Mouse (Mus musculus) lung, adult 18-20 months (tissue): Measurements from ENCODE around the gene Cbx7.
"Not testable (repeated sequence)": the region's sequence is repeated elsewhere in the genome, so short reads cannot be mapped to it uniquely, and the experiment has no call there.

Source experiments
- DNase-seq, 2 experiments: peaks; one replicate each; pipeline ENCODE4 v3.0.0; 2022; ENCODE audit warnings: mixed read lengths in 2 of 2

Gene Cbx7

DNA sequence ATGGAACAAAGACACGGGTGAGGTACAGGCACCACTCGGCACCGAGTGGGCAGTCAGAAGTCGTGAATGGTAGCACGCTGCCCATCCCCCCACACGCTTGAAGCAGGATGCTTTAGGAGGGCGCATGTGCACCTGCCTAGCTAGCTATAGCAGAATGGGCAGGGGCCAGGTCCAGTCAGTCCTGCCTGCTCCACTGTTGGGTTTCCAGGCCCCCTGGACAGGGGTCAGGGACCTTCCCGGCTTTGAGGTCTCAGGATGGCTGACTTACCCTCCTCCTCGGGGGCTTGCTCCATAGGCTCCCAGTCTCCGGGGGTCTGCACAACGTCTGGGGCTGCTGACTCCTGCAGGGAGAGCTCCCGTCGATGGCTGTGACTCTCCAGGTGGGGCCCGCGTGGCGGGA lies 52.4 kb downstream of the Cbx7 start:
- no peak for DNase-seq

DNA sequence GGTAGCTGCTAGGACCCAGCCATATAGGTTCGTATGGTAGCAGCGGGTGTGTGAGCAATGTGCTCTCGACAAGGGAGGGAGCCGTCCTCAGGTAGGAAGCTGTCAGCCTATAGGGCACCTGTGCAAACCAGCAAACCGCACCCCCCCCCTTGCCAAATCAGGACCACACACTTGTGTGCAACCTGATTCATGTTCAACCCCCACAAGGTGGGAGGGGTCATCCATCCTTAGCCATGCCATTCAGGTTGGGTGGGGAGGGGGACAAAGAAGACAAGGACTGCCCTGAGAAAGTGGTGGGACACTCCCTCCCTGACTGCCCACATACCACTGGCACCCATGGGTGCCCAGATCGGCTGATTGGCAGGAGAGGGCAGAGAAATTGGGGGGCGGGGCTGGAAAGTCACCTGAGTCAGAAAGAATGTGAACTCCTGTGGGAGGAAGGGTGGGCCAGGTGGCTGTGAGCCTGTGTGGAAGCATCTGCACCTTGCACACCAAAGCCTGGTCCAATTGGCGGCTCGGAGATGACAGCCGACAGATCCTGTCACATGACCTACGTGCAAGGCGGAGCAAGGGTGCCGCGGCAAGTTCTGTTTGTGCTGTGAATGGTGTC lies 53.7 kb downstream of the Cbx7 start:
- no peak for DNase-seq

DNA sequence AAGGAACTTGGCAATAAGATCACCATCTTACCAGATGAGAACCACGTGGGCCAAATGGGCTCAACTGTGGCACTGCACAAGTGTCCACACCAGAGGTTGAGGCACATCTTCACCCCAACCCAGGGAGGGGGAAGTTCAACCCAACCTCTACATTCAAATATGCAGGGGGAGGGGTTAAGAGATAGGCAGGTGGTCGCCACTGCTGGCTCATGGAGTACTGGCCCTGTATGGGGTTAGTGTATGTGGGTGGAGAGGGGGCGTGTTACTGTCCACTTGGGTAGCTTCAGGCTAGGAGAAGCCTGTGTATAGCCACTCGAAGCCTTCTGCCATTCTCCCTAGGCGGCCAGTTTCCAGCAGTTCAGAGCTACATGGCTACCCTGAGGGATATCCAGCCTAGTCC lies 54.8 kb downstream of the Cbx7 start:
- DNase-seq = no peak

DNA sequence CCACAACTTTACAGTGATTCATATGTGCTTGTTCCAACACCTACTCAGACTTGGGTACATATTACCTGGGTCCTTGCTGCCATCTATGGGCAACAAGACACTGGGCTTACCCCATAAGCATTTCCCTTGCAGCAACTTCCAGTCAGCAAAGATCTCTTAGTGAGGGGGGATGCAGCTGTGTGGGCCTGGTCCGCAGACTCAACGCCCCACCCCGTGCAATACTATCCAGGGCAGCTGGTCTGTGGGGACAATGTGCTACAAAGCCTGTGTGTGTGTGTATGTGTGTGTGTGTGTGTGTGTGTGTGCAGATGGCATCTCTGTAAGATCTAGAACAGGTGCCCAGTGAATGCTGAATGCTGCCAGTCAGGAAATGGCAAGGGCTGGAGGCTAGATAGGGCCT lies 56.6 kb downstream of the Cbx7 start:
- DNase-seq = no peak

- no peak for DNase-seq
Observed at GRCm38 (mm10) chr15:79913761-79914346, 57.1 kb downstream of the Cbx7 start.

DNA sequence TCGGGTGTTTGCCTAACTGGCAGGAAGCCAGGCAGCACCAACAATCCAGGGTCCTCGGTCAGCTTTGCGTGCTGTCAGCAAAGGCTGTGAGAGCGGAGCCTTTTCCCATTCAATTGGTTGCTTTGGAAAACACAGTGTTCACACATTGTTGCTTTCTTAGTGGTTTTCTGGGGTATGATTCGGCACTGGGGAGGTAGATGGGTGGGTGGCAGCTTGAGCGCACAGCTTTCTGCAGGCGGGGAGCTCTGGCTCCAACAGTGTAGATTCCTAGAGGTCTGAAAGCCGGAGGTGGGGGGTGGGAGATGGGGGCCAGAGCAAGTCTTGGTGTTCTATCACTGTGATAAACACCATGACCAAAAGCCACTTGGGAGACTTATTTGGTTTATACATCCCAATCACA lies 59.6 kb downstream of the Cbx7 start:
- DNase-seq = no peak

DNA sequence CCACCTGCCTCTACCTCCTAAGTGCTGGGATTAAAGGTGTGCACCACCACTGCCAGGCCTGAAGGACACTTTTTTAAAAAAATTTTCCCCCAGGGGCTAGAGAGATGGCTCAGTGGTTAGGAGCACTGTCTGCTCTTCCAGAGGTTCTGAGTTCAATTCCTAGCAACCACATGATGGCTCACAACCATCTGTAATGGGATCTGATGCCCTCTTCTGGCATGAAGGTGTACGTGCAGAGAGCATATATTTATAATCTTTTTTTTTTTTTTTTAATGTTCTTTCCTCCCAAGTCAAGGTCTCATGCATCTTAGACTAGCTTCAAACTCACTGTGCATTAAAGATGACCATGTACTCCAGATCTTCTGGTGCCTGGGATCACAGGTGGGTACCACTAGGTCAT lies 60.1 kb downstream of the Cbx7 start:
- not testable (repeated sequence) for DNase-seq

DNA sequence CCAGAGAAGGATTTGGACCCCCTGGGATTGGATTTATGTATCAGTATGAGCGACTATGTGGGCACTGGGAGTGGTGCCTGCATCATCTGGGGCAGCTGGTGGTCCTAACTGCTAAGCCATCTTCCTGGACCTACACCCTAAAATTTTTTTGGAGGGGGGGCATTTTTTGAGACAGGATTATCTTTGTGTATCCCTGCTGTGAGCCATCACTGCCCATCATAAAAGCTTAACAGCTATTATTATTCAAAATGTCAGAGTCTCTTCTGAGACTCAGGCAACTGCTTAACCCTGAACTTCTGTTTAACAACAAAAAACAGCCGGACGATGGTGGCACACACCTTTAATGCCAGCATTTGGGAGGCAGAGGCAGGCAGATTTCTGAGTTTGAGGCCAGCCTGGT lies 61.9 kb downstream of the Cbx7 start:
- DNase-seq = not testable (repeated sequence)

DNA sequence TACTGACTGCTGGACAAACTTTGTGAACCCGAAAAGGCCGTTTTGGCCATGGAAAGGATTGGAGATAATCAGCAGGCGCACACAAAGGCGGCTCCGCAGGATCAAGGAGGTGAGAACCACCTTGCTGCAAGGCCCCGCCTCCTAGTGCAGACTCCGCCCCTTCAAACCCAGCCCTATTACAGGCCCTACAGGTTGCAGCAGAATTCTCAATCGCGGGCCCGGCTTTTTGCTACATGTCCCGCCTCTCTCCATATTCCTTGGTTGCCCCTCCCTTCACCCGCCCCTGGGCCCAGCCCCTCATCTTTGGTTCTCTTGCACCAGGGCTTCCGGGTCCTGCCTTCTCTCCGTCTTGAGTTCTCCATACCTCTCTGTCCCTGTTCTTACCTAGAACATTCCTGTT lies 64.1 kb downstream of the Cbx7 start:
- DNase-seq = no peak

- no peak for DNase-seq
Observed at GRCm38 (mm10) chr15:79905211-79905610, 65.7 kb downstream of the Cbx7 start.

DNA sequence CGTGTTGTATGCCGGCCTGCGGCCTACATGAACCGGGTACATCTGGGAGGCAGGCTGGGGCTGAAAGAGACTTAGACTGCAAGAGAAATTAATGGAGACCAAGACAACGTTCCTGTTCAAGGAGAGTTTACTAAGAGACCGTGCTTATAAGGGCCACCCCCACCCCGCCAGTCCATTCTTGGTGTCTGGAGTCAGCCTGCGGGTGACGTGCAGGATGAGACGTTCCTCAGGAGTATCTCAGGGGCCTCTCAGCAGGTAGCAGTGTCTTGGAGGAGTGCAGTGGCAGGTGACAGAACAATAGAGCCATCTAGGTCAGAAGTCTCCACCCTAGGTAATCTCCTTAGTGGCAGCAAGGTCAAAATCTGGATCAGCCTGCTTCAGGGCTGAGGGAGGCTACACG lies 66.2 kb downstream of the Cbx7 start:
- not testable (repeated sequence) for DNase-seq

DNA sequence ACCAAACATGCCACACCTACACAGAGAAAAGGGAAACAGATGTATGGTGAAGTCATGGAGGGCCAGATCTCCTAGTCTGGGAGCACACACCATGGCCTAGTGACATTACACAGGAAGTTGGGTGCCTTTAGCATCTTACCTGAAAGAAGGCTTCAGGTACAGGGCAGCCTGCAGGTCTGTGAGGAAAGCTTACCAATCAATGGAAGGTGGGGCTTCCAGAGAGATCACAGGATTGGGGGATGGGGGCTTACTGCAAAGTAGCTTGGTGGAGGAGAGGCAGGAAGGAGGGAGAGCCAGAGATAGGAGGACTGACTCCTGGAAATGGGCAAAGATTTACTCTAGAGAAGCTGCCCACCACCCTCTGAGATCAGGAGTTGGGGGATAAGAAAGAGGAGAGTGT lies 67.0 kb downstream of the Cbx7 start:
- no peak for DNase-seq

DNA sequence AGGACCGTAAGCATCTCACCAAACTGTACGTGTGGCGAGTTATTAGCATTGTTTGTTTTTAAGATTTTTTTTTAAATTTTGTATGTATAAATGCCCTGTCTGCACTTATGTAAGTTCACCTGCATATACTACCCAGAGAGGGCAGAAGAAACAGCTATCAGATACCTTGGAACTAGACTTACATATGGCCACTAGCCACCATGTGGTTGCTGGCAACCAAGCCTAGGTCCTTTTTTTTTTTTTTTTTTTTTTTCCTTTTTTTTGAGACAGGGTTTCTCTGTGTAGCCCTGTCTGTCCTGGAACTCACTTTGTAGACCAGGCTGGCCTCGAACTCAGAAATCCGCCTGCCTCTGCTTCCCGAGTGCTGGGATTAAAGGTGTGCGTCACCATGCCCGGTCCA lies 67.8 kb downstream of the Cbx7 start:
- DNase-seq = not testable (repeated sequence)

- DNase-seq = no peak
Observed at GRCm38 (mm10) chr15:79901399-79901798, 69.5 kb downstream of the Cbx7 start.

DNA sequence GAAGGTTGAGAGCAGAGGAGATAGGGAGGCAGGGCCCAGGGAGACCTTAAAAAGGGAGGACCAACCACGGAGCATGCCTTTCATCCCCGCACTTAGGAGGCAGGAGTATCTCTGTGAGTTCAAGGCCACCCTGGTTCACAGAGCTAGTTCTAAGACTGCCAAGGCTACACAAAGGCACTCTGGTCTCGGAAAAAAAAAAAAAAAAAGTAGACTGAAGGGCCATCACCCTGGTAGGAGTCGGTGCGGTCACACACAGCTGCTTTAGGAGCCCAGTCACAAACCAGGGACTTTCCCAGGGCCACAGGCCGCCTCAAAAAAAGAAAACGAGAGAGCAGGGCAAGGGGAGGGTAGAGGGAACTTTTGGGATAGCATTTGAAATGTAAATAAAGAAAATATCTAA lies 70.2 kb downstream of the Cbx7 start:
- no peak for DNase-seq

- peak in 1 of 2 experiments; percentile 4 for DNase-seq
Observed at GRCm38 (mm10) chr15:79899828-79900510, 71.0 kb downstream of the Cbx7 start.

DNA sequence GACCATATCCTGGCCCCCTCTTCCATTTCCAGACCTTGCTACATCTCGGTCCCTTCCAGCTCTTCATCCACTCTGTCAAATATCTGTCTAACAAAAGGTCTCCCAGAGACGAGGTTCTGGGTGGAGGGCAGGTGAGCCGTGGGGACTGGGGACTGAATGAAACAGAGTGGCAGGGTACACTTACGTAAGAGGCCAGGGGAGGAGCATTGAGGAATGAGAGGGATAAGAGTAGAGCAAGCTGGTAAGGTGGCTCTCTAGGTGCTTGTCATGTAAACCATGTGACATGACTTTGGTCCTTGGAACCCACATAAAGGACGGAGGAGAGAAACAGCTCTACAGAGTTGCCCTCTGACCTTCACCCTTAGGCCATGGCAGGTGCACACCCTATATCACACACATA lies 71.9 kb downstream of the Cbx7 start:
- peak; percentile 34 to 53 for DNase-seq

- DNase-seq = no peak
Observed at GRCm38 (mm10) chr15:79896080-79896725, 74.7 kb downstream of the Cbx7 start.

GRCm38 (mm10) chr15:79895221-79896079 lies 75.5 kb downstream of the Cbx7 start:
- DNase-seq = peak; percentile 48 to 54

DNA sequence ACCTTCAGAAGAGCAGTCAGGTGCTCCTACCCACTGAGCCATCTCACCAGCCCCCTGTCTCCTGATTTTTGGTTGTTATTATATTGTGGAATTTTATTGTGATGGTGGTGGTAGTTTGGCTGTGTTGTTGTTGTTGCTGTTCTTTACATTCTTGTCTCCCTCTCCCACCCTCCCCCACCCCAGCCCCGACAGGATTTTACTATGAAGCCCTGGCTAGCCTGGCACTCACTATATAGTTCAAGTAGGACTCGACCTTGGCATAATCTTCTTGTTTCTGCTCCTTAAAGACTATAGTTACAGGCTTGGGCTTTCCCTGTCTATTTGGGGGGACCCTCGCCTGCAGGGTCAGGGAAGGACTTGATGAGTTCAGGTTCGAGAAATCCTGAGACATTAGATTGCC lies 76.6 kb downstream of the Cbx7 start:
- no peak for DNase-seq

- no peak for DNase-seq
Observed at GRCm38 (mm10) chr15:79893824-79894123, 77.1 kb downstream of the Cbx7 start.

DNA sequence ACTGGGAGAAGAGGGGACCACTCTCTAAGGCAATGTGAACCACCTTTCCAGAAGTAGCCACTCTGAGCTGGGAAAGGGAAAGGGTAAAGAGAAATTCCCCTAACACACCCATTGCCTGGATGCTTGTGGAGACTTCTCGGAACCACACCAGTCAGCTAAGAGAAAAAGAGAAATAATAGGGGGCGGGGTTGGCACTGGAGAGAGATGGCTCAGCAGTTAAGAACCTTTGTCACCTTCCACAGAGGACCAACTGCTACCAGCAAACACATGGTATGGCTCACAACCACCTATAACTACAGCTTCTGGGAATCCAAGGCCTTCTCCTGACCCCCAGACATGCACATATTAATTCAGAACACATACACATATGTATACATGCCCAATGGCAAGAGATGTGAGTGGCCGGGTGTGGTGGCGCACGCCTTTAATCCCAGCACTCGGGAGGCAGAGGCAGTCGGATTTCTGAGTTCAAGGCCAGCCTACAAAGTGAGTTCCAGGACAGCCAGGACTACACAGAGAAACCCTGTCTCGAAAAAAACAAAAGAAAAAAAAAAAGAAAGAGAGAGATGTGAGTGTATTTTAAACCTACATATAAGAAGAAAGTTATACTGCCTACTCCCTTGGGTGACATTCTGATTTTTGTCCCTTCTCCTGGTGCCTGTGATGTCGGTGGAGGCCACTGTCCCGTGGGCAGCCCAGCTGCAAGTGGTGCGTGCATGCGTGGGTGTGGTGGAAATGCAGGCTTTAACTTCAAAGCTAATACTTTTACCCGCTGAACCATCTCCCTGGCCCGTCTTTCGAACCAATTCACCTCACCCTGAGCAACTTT lies 77.7 kb downstream of the Cbx7 start:
- DNase-seq = no peak
